Mouse (Mus musculus) E14TG2a.4 (cell line): ENCODE measurements around the gene Ctf2.

ENCODE experiments used
- H3K27me3 ChIP-seq: 2 replicates; pipeline ENCODE4 v1.6.1; 2014; ENCODE audit warnings: low read length, control low read depth; ENCODE audit not compliant: insufficient read depth
- H3K36me3 ChIP-seq: 2 replicates; pipeline ENCODE4 v1.6.1; 2014; ENCODE audit warnings: low read length, control low read depth; ENCODE audit not compliant: insufficient read depth
- H3K4me1 ChIP-seq: replicated peaks from 2 replicates; pipeline ENCODE4 v1.6.1; 2014; ENCODE audit warnings: low read depth, low read length, control low read depth
- H3K4me3 ChIP-seq: replicated peaks from 2 replicates; pipeline ENCODE4 v1.5.1; 2014; ENCODE audit warnings: mild to moderate bottlenecking, low read length
- H3K9me3 ChIP-seq: 2 replicates; pipeline ENCODE4 v1.6.1; 2014; ENCODE audit warnings: low read length, control low read depth
- CTCF ChIP-seq: conservative IDR thresholded peaks from 2 replicates; pipeline ENCODE4 v1.5.1; 2014; ENCODE audit warnings: low read length
- NANOG ChIP-seq: IDR thresholded peaks from 2 replicates; pipeline ENCODE4 v1.6.1; 2014; ENCODE audit warnings: borderline replicate concordance, low read length, mixed read lengths
- POU5F1 ChIP-seq: IDR thresholded peaks from 2 replicates; pipeline ENCODE4 v1.6.1; 2014; ENCODE audit warnings: low read length, borderline replicate concordance

Gene Ctf2

DNA sequence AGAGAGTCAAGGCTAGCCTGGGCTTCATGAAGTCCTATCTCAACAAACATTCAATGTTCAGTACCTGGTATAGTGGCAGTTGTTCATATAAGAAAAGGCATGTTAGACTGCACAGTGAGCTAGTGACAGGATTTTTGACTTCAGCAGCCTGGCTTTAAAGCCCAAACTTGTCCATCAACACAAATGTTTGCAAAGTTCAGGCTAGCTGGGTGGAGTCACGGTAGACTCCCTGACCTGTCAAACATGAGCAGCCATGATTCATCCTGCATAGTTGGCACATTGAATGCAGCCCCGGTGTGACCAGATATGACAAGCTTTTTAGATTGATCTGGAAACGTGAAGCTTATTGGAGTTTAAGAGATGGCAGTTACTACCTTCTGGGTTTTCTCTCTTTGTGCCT is 40.1 kb upstream of the Ctf2 start:
- Histone ChIP-seq H3K27me3 (no peaks in the 10 kb centered on the region), H3K4me1 (peaks cover 75% of the 10 kb centered on the region), H3K9me3 (no peaks in the 10 kb centered on the region), H3K4me3 (no peak overlapping the region), H3K36me3 (peaks cover 36% of the 10 kb centered on the region)
- TF ChIP-seq CTCF, result no peak
- TF ChIP-seq POU5F1, result no peak
- no peak for TF ChIP-seq NANOG

- H3K4me3 ChIP-seq, result peak overlapping the region; percentile 87
- H3K4me1 ChIP-seq, result peaks cover 82% of the 10 kb centered on the region
- H3K27me3 ChIP-seq, result no peaks in the 10 kb centered on the region
- peaks cover 44% of the 10 kb centered on the region for H3K36me3 ChIP-seq
- no peak for TF ChIP-seq CTCF
- no peak for TF ChIP-seq POU5F1
- TF ChIP-seq NANOG, result no peak
- no peaks in the 10 kb centered on the region for H3K9me3 ChIP-seq
These were observed 39.3 kb upstream of the Ctf2 start for GRCm38 (mm10) chr7:127771262-127771661.

GRCm38 (mm10) chr7:127770039-127770905 is 38.3 kb upstream of the Ctf2 start:
- H3K4me3 ChIP-seq, result peak overlapping the region; percentile 87
- no peaks in the 10 kb centered on the region for H3K9me3 ChIP-seq
- peaks cover 85% of the 10 kb centered on the region for H3K4me1 ChIP-seq
- no peak for TF ChIP-seq NANOG
- TF ChIP-seq POU5F1, result no peak
- TF ChIP-seq CTCF, result no peak
- peaks cover 50% of the 10 kb centered on the region for H3K36me3 ChIP-seq
- no peaks in the 10 kb centered on the region for H3K27me3 ChIP-seq

GRCm38 (mm10) chr7:127769651-127770038 is 37.7 kb upstream of the Ctf2 start, which contains the start of gene Orai3:
Orai3 (plus strand) TSS chr7:127769815.
- Histone ChIP-seq H3K4me1 (peaks cover 85% of the 10 kb centered on the region), H3K27me3 (no peaks in the 10 kb centered on the region), H3K36me3 (peaks cover 50% of the 10 kb centered on the region), H3K4me3 (peak within 1 kb of the TSS; percentile 87), H3K9me3 (no peaks in the 10 kb centered on the region)
- no peak for TF ChIP-seq POU5F1
- no peak for TF ChIP-seq NANOG
- TF ChIP-seq CTCF, result no peak

- TF ChIP-seq CTCF (no peak), NANOG (no peak), POU5F1 (no peak)
- peaks cover 80% of the 10 kb centered on the region for H3K4me1 ChIP-seq
These were observed 37.1 kb upstream of the Ctf2 start for GRCm38 (mm10) chr7:127768997-127769593.

GRCm38 (mm10) chr7:127768346-127768996 is 36.5 kb upstream of the Ctf2 start:
- peaks cover 50% of the 10 kb centered on the region for H3K36me3 ChIP-seq

More at GRCm38 (mm10) chr7:127768997-127769593, 37.1 kb upstream of the Ctf2 start:
- Histone ChIP-seq H3K27me3 (no peaks in the 10 kb centered on the region), H3K36me3 (peaks cover 50% of the 10 kb centered on the region), H3K9me3 (no peaks in the 10 kb centered on the region), H3K4me3 (peak overlapping the region; percentile 87)

GRCm38 (mm10) chr7:127767671-127768345 is 35.8 kb upstream of the Ctf2 start:
- TF ChIP-seq NANOG, result no peak
- TF ChIP-seq POU5F1, result no peak
- TF ChIP-seq CTCF, result no peak
- Histone ChIP-seq H3K4me3 (peak overlapping the region; percentile 65), H3K36me3 (peaks cover 53% of the 10 kb centered on the region), H3K9me3 (no peaks in the 10 kb centered on the region), H3K4me1 (peaks cover 68% of the 10 kb centered on the region), H3K27me3 (no peaks in the 10 kb centered on the region)

More at GRCm38 (mm10) chr7:127768346-127768996, 36.5 kb upstream of the Ctf2 start:
- TF ChIP-seq POU5F1 (no peak), CTCF (0 out of 2 replicates have a peak, but pooled peaks have one; percentile 18), NANOG (no peak)
- Histone ChIP-seq H3K27me3 (no peaks in the 10 kb centered on the region), H3K4me1 (peaks cover 74% of the 10 kb centered on the region), H3K4me3 (peak overlapping the region; percentile 65), H3K9me3 (no peaks in the 10 kb centered on the region)

- peak overlapping the region; percentile 65 for H3K4me3 ChIP-seq
- H3K27me3 ChIP-seq, result no peaks in the 10 kb centered on the region
- H3K4me1 ChIP-seq, result peaks cover 60% of the 10 kb centered on the region
- H3K9me3 ChIP-seq, result no peaks in the 10 kb centered on the region
- H3K36me3 ChIP-seq, result peaks cover 60% of the 10 kb centered on the region
- TF ChIP-seq POU5F1 (no peak), NANOG (no peak)
These were observed 35.1 kb upstream of the Ctf2 start for GRCm38 (mm10) chr7:127766851-127767609.
